17 mouse cellular contexts compared by ENCODE assay signal in the genomic region with DNA sequence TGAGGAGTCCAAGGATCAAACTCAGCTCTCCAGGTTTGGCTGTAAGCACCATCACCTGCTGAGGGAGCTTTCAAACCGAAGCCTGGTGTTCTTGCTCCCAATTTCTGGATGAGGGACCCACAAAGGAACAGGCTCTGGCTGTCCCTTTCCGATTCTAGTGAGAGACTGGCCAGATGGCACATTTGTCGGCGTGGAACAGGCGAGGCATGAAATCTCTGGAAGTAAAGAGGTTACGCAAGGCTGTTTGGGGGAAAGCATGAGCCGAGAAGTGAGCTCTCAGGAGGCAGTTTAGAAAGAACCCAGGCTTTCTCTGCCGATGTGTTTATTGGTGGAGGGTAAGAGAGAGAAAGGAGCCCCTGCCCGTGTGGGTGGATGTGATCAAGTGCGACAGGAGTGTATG.
A peak's percentile ranks its signal among the peaks of the same experiment; 100 is the strongest.
DNase-seq lines count a peak whose midpoint lies in the region; ATAC-seq and TF ChIP-seq lines count a peak whose summit lies in the region.
"Had no signal": no experiment of that assay in that cellular context is flagged by ENCODE, and none has a peak within 500 bp of the region (broad histone marks: within the 10 kb centered on the region; RNA-seq: fewer than 3 reads in every experiment).

No protein-coding gene starts in this region.

- H3K27ac ChIP-seq in kidney, adult 2 months (ENCODE audit: insufficient read depth, low read depth, low read length) = no peak overlapping the region
- no peak overlapping the region for H3K27ac ChIP-seq in liver, embryonic 11.5 days (ENCODE audit: low read depth, low read length)
- H3K27ac ChIP-seq: embryonic facial prominence, embryonic 12.5 days; left cerebral cortex, adult 2 months; limb, embryonic 13.5 days; midbrain, embryonic 15.5 days; neural tube, embryonic 12.5 days had no signal

- no peaks in the 10 kb centered on the region for H3K27me3 ChIP-seq in kidney, adult 2 months (replicated peaks; ENCODE audit: control insufficient read depth, insufficient read depth, low read length)
- H3K27me3 ChIP-seq in liver, embryonic 11.5 days (replicated peaks; ENCODE audit: control insufficient read depth, insufficient read depth, low read length) = no peaks in the 10 kb centered on the region
- H3K27me3 ChIP-seq: embryonic facial prominence, embryonic 12.5 days; limb, embryonic 13.5 days; midbrain, embryonic 15.5 days; neural tube, embryonic 12.5 days had no signal

- H3K9me3 ChIP-seq in liver, embryonic 11.5 days (ENCODE audit: control insufficient read depth, low read length) = no peaks in the 10 kb centered on the region
- H3K9me3 ChIP-seq: embryonic facial prominence, embryonic 12.5 days; limb, embryonic 13.5 days; midbrain, embryonic 15.5 days; neural tube, embryonic 12.5 days had no signal

- DNase-seq in kidney, adult 2 months = peak; percentile 10
- no peak for DNase-seq in kidney, postnatal 25 days
- DNase-seq in brain, adult 2 months (ENCODE audit: low read depth, low spot score) = peak; percentile 92
- peak; percentile 79 for DNase-seq in cerebellum, adult 11-12 months
- DNase-seq in cerebellum, postnatal 25 days = peak; percentile 75 to 80
- DNase-seq in liver, embryonic 11.5 days (ENCODE audit: low spot score) = no peak
- DNase-seq: heart, adult 11 months; kidney, adult 9 months; lung, postnatal 10 days; right cerebral cortex, postnatal 14 days had no signal

- peaks cover 4% of the 10 kb centered on the region; the same call in 1 of the 2 replicates for H3K4me1 ChIP-seq in kidney, adult 2 months (ENCODE audit: control insufficient read depth, insufficient read depth, low read length)
- no peaks in the 10 kb centered on the region for H3K4me1 ChIP-seq in liver, embryonic 11.5 days (replicated peaks; ENCODE audit: control insufficient read depth, insufficient read depth, low read length)
- H3K4me1 ChIP-seq: embryonic facial prominence, embryonic 12.5 days; megakaryocyte, embryonic 14.5 days had no signal

- no peak overlapping the region for H3K9ac ChIP-seq in liver, embryonic 11.5 days (ENCODE audit: low read depth, low read length)
- H3K9ac ChIP-seq: embryonic facial prominence, embryonic 12.5 days; limb, embryonic 13.5 days; midbrain, embryonic 15.5 days; neural tube, embryonic 12.5 days had no signal

- H3K4me3 ChIP-seq in kidney, adult 2 months (ENCODE audit: insufficient read depth, low read depth, low read length) = no peak overlapping the region
- no peak overlapping the region for H3K4me3 ChIP-seq in liver, embryonic 11.5 days (ENCODE audit: low read depth, low read length)
- H3K4me3 ChIP-seq: embryonic facial prominence, embryonic 12.5 days; left cerebral cortex, adult 2 months; limb, embryonic 13.5 days; megakaryocyte, embryonic 14.5 days; midbrain, embryonic 15.5 days; neural tube, embryonic 12.5 days had no signal

- no peaks in the 10 kb centered on the region for H3K36me3 ChIP-seq in kidney, adult 2 months (ENCODE audit: control insufficient read depth, insufficient read depth, low read length)
- no peaks in the 10 kb centered on the region for H3K36me3 ChIP-seq in liver, embryonic 11.5 days (ENCODE audit: control insufficient read depth, insufficient read depth, low read length)
- H3K36me3 ChIP-seq: embryonic facial prominence, embryonic 12.5 days; limb, embryonic 13.5 days; midbrain, embryonic 15.5 days; neural tube, embryonic 12.5 days had no signal

- TF ChIP-seq CTCF in kidney, adult 2 months (conservative IDR thresholded peaks at IDR 0.05; ENCODE audit: insufficient read depth, insufficient read length, low read depth, low read length) = no peak

- no peak for ATAC-seq in activated CD4-positive, CD25-positive, alpha-beta regulatory T cell, adult 4 months
- ATAC-seq in liver, embryonic 11.5 days (replicated peaks; ENCODE audit: low FRiP score) = no peak
- ATAC-seq: midbrain, embryonic 15.5 days had no signal

- no peak for TF ChIP-seq POLR2A in kidney, adult 2 months (IDR thresholded peaks at IDR 0.05; ENCODE audit: low read depth, low read length)

- WGBS in kidney, adult 2 months = 73% methylated on average over 10 of the region's 10 CpGs
- WGBS in liver, embryonic 11.5 days = 80% methylated on average over 10 of the region's 10 CpGs

- no peak overlapping the region for H3K4me2 ChIP-seq in liver, embryonic 11.5 days
- H3K4me2 ChIP-seq: embryonic facial prominence, embryonic 12.5 days; limb, embryonic 13.5 days; midbrain, embryonic 15.5 days; neural tube, embryonic 12.5 days had no signal

Comparison
In these comparisons a context has a peak if more than half of its experiments do, and no peak if none do; other contexts are left out.
1. DNase-seq: peak in kidney, adult 2 months (single experiment), brain, adult 2 months (single experiment), cerebellum, adult 11-12 months (single experiment) and cerebellum, postnatal 25 days (2 of 2); none in kidney, postnatal 25 days (0 of 2) and liver, embryonic 11.5 days (single experiment).